Mouse (Mus musculus) cerebellum, adult 2 months (tissue): ENCODE data around the gene Lipa. TPM values are rescaled to one million over a fixed set of nuclear protein-coding genes. Genes with fewer than 3 reads are reported as not detected.

Experiments
- DNase-seq, 2 experiments: peaks; one replicate each; pipeline ENCODE4 v3.0.0; 2021
- H3K27ac ChIP-seq: fragments of 200-500 bp; 2 replicates; pipeline ENCODE4 v1.5.1; 2012; ENCODE audit warnings: low read length, control low read depth, inconsistent platforms; ENCODE audit not compliant: insufficient read depth
- H3K27me3 ChIP-seq: fragments of 200-500 bp; 2 replicates; pipeline ENCODE4 v1.6.1; 2012; ENCODE audit warnings: inconsistent platforms, mild to moderate bottlenecking, low read length, moderate library complexity; ENCODE audit not compliant: control insufficient read depth, insufficient read depth
- H3K4me1 ChIP-seq: fragments of 200-500 bp; 2 replicates; pipeline ENCODE4 v1.6.1; 2011; ENCODE audit warnings: low read length; ENCODE audit not compliant: control insufficient read depth, insufficient read depth
- H3K4me3 ChIP-seq: fragments of 200-500 bp; replicated peaks from 2 replicates; pipeline ENCODE3; 2011; ENCODE audit warnings: mild to moderate bottlenecking, low read depth, low read length, control low read depth; ENCODE audit not compliant: insufficient read depth
- CTCF ChIP-seq: fragments of 200-500 bp; IDR thresholded peaks from 2 replicates; pipeline ENCODE4 v1.5.1; 2011; ENCODE audit warnings: low read depth, mild to moderate bottlenecking, control low read depth, low read length, moderate library complexity, borderline replicate concordance; ENCODE audit not compliant: insufficient read depth
- POLR2A ChIP-seq: fragments of 200-500 bp; IDR thresholded peaks from 2 replicates; pipeline ENCODE4 v1.6.1; 2011; ENCODE audit warnings: low read length, control low read depth, borderline replicate concordance; ENCODE audit not compliant: insufficient read depth
- WGBS: fragments of 180-500 bp; shearing (Covaris S2); methylation state at CpG from one replicate; pipeline ENCODE4 v1.1.7; 2018; 5-methylcytosine and 5-hydroxymethylcytosine counted together
- polyA plus RNA-seq: library from polyadenylated mRNA; depleted of rRNA; stranded (reverse); fragments of >200 nt; gene quantifications from 2 replicates; pipeline ENCODE4 v1.2.3, GENCODE M21; 2012

Lipa gene
- polyA plus RNA-seq, 1 experiment, result 18.1 TPM

- Histone ChIP-seq H3K4me1 (no peaks in the 10 kb centered on the region), H3K4me3 (no peak overlapping the region), H3K27me3 (no peaks in the 10 kb centered on the region), H3K27ac (no peak overlapping the region)
- no peak for TF ChIP-seq POLR2A
- 87% methylated on average over 1 of the region's 1 CpGs for WGBS
- no peak for DNase-seq
These were observed 12.1 kb upstream of the Lipa start for GRCm38 (mm10) chr19:34539422-34539821.

- no peak overlapping the region for H3K4me3 ChIP-seq
- H3K27me3 ChIP-seq, result no peaks in the 10 kb centered on the region
- H3K27ac ChIP-seq, result no peak overlapping the region
- DNase-seq, result no peak
- WGBS, result 98% methylated on average over 4 of the region's 4 CpGs
- no peak for TF ChIP-seq CTCF
- no peak for TF ChIP-seq POLR2A
- no peaks in the 10 kb centered on the region for H3K4me1 ChIP-seq
These were observed 4.9 kb upstream of the Lipa start for GRCm38 (mm10) chr19:34532061-34532751.

GRCm38 (mm10) chr19:34526321-34526923, 852 bp downstream of the Lipa start:
- WGBS, result 31% methylated on average over 11 of the region's 11 CpGs
- H3K27me3 ChIP-seq, result no peaks in the 10 kb centered on the region
- H3K4me1 ChIP-seq, result peaks cover 2% of the 10 kb centered on the region; the same call in 1 of the 2 replicates
- TF ChIP-seq CTCF, result no peak
- no peak for TF ChIP-seq POLR2A
- H3K4me3 ChIP-seq, result peak overlapping the region; percentile 62
- no peak for DNase-seq
- H3K27ac ChIP-seq, result no peak overlapping the region

- no peaks in the 10 kb centered on the region for H3K27me3 ChIP-seq
- H3K27ac ChIP-seq, result no peak overlapping the region
- DNase-seq, result no peak
- H3K4me3 ChIP-seq, result no peak overlapping the region
- TF ChIP-seq CTCF (no peak), POLR2A (no peak)
- peaks cover 2% of the 10 kb centered on the region; the same call in 1 of the 2 replicates for H3K4me1 ChIP-seq
- WGBS, result 81% methylated on average over 9 of the region's 9 CpGs
These were observed 2.6 kb downstream of the Lipa start for GRCm38 (mm10) chr19:34524646-34525045.

- no peak overlapping the region for H3K27ac ChIP-seq
- TF ChIP-seq POLR2A, result no peak
- no peak for TF ChIP-seq CTCF
- H3K4me3 ChIP-seq, result no peak overlapping the region
- peaks cover 5% of the 10 kb centered on the region for H3K4me1 ChIP-seq
- DNase-seq, result no peak
- H3K27me3 ChIP-seq, result no peaks in the 10 kb centered on the region
- 81% methylated on average over 12 of the region's 12 CpGs for WGBS
These were observed 4.1 kb downstream of the Lipa start for GRCm38 (mm10) chr19:34523106-34523725.

GRCm38 (mm10) chr19:34521978-34522377, 5.3 kb downstream of the Lipa start:
- TF ChIP-seq POLR2A (no peak), CTCF (no peak)
- Histone ChIP-seq H3K27me3 (no peaks in the 10 kb centered on the region), H3K4me3 (no peak overlapping the region), H3K4me1 (peaks cover 6% of the 10 kb centered on the region), H3K27ac (no peak overlapping the region)
- DNase-seq, result no peak
- WGBS, result 93% methylated on average over 1 of the region's 1 CpGs

GRCm38 (mm10) chr19:34521361-34521760, 5.9 kb downstream of the Lipa start:
- H3K4me3 ChIP-seq, result no peak overlapping the region
- DNase-seq, result no peak
- WGBS, result 72% methylated on average over 2 of the region's 2 CpGs
- H3K27me3 ChIP-seq, result no peaks in the 10 kb centered on the region
- H3K4me1 ChIP-seq, result peaks cover 6% of the 10 kb centered on the region
- TF ChIP-seq CTCF (no peak), POLR2A (no peak)
- no peak overlapping the region for H3K27ac ChIP-seq

GRCm38 (mm10) chr19:34520051-34520450, 7.2 kb downstream of the Lipa start:
- Histone ChIP-seq H3K27me3 (no peaks in the 10 kb centered on the region), H3K27ac (no peak overlapping the region), H3K4me1 (peaks cover 4% of the 10 kb centered on the region), H3K4me3 (no peak overlapping the region)
- TF ChIP-seq CTCF, result no peak
- no peak for TF ChIP-seq POLR2A
- 94% methylated on average over 4 of the region's 4 CpGs for WGBS
- no peak for DNase-seq
